Mouse (Mus musculus) kidney, embryonic 14.5 days (tissue): ENCODE data around the gene Stk17b. TPM values are rescaled to one million over a fixed set of nuclear protein-coding genes. Genes with fewer than 3 reads are reported as not detected.
"Not testable (repeated sequence)": the region's sequence is repeated elsewhere in the genome, so short reads cannot be mapped to it uniquely, and the experiment has no call there.

Source experiments
- ATAC-seq: fragments of 200-750 bp; cut with Nextera tagmentation; 2 replicates; pipeline ENCODE4 v1.8.0; 2017; ENCODE audit warnings: moderate number of reproducible peaks, mild to moderate bottlenecking, moderate TSS enrichment, moderate library complexity; ENCODE audit not compliant: low FRiP score, low TSS enrichment
- H3K27ac ChIP-seq: fragments of 300-500 bp; sonication (generic); 2 replicates; pipeline ENCODE4 v1.5.1; 2014; ENCODE audit warnings: low read depth, mild to moderate bottlenecking, low read length, moderate library complexity, mixed read lengths
- H3K27me3 ChIP-seq: fragments of 300-500 bp; sonication (generic); 2 replicates; pipeline ENCODE4 v1.6.1; 2014; ENCODE audit warnings: mild to moderate bottlenecking, low read length; ENCODE audit not compliant: control insufficient read depth, insufficient read depth
- H3K36me3 ChIP-seq: fragments of 300-500 bp; sonication (generic); 2 replicates; pipeline ENCODE4 v1.6.1; 2014; ENCODE audit warnings: low read length, mixed read lengths; ENCODE audit not compliant: control insufficient read depth, insufficient read depth
- H3K4me1 ChIP-seq: fragments of 300-500 bp; sonication (generic); 2 replicates; pipeline ENCODE4 v1.6.1; 2014; ENCODE audit warnings: low read length, mixed read lengths; ENCODE audit not compliant: control insufficient read depth, insufficient read depth
- H3K4me2 ChIP-seq: fragments of 300-500 bp; sonication (generic); replicated peaks from 2 replicates; pipeline ENCODE4 v1.6.1; 2014; ENCODE audit warnings: low read depth, mild to moderate bottlenecking, low read length
- H3K4me3 ChIP-seq: fragments of 300-500 bp; sonication (generic); 2 replicates; pipeline ENCODE4 v1.5.1; 2014; ENCODE audit warnings: mild to moderate bottlenecking, low read length
- H3K9ac ChIP-seq: fragments of 300-500 bp; sonication (generic); 2 replicates; pipeline ENCODE4 v1.6.1; 2014; ENCODE audit warnings: low read depth, mild to moderate bottlenecking, low read length, moderate library complexity
- H3K9me3 ChIP-seq: fragments of 300-500 bp; sonication (generic); 2 replicates; pipeline ENCODE4 v1.6.1; 2016; ENCODE audit warnings: low read length; ENCODE audit not compliant: control insufficient read depth
- WGBS: fragments of 180-500 bp; shearing (Covaris S2); extraction: QIAGEN DNeasy Blood & Tissue Kit; methylation state at CpG from one replicate; pipeline ENCODE4 v1.1.7; 2014; 5-methylcytosine and 5-hydroxymethylcytosine counted together
- polyA plus RNA-seq: library from polyadenylated mRNA; unstranded; fragments of >200 nt; fragmentation: Nextera tagmentation; extraction: Ambion mirVana; gene quantifications from 2 replicates; pipeline ENCODE4 v1.2.1, GENCODE M21; 2014

The Stk17b gene
- polyA plus RNA-seq, 1 experiment from 2014 or later: 13.1 TPM

GRCm38 (mm10) chr1:53720601-53721351, 64.2 kb downstream of the Stk17b start:
- Histone ChIP-seq H3K27me3 (no peaks in the 10 kb centered on the region), H3K4me2 (no peak overlapping the region), H3K4me1 (no peaks in the 10 kb centered on the region), H3K27ac (no peak overlapping the region), H3K9ac (no peak overlapping the region), H3K36me3 (no peaks in the 10 kb centered on the region), H3K9me3 (no peaks in the 10 kb centered on the region), H3K4me3 (no peak overlapping the region)
- 37% methylated on average over 5 of the region's 5 CpGs for WGBS
- ATAC-seq: no peak; the same call in 1 of the 2 replicates

- Histone ChIP-seq H3K4me3 (no peak overlapping the region), H3K9ac (no peak overlapping the region), H3K36me3 (no peaks in the 10 kb centered on the region), H3K27me3 (no peaks in the 10 kb centered on the region), H3K27ac (no peak overlapping the region), H3K4me2 (no peak overlapping the region), H3K4me1 (no peaks in the 10 kb centered on the region), H3K9me3 (no peaks in the 10 kb centered on the region)
- WGBS: 81% methylated on average over 1 of the region's 1 CpGs
- no peak for ATAC-seq
Measured at GRCm38 (mm10) chr1:53715966-53716515, 69.0 kb downstream of the Stk17b start.

GRCm38 (mm10) chr1:53715446-53715845, 69.6 kb downstream of the Stk17b start:
- WGBS: 2% methylated on average over 4 of the region's 4 CpGs
- Histone ChIP-seq H3K27me3 (no peaks in the 10 kb centered on the region), H3K4me1 (no peaks in the 10 kb centered on the region), H3K9ac (no peak overlapping the region), H3K27ac (no peak overlapping the region), H3K4me3 (no peak overlapping the region), H3K36me3 (no peaks in the 10 kb centered on the region), H3K9me3 (no peaks in the 10 kb centered on the region), H3K4me2 (no peak overlapping the region)
- ATAC-seq: no peak

- not testable (repeated sequence) for H3K9me3 ChIP-seq, H3K4me1 ChIP-seq, H3K9ac ChIP-seq, ATAC-seq, H3K27ac ChIP-seq, H3K36me3 ChIP-seq, H3K27me3 ChIP-seq, H3K4me2 ChIP-seq, H3K4me3 ChIP-seq
- WGBS: 63% methylated on average over 2 of the region's 3 CpGs
Measured at GRCm38 (mm10) chr1:53713383-53713782, 71.6 kb downstream of the Stk17b start.

GRCm38 (mm10) chr1:53711069-53711468, 74.0 kb downstream of the Stk17b start:
- no peaks in the 10 kb centered on the region for H3K27me3 ChIP-seq

GRCm38 (mm10) chr1:53709602-53710001, 75.4 kb downstream of the Stk17b start:
- not testable (repeated sequence) for H3K27ac ChIP-seq, H3K4me3 ChIP-seq, H3K9me3 ChIP-seq, ATAC-seq, H3K4me1 ChIP-seq, H3K27me3 ChIP-seq, H3K4me2 ChIP-seq, H3K9ac ChIP-seq, H3K36me3 ChIP-seq
- 86% methylated on average over 5 of the region's 5 CpGs for WGBS

More at GRCm38 (mm10) chr1:53711069-53711468, 74.0 kb downstream of the Stk17b start:
- WGBS: 93% methylated on average over 9 of the region's 9 CpGs
- Histone ChIP-seq H3K9ac (no peak overlapping the region), H3K27ac (no peak overlapping the region), H3K9me3 (no peaks in the 10 kb centered on the region), H3K36me3 (no peaks in the 10 kb centered on the region), H3K4me2 (no peak overlapping the region), H3K4me1 (no peaks in the 10 kb centered on the region), H3K4me3 (no peak overlapping the region)
- ATAC-seq: no peak

- peak; percentile 89 for ATAC-seq
- Histone ChIP-seq H3K27ac (no peak within 1 kb of the TSS), H3K4me1 (no peaks in the 10 kb centered on the region), H3K9ac (peak within 1 kb of the TSS; percentile 25; the same call in 1 of the 2 replicates), H3K27me3 (no peaks in the 10 kb centered on the region), H3K4me2 (peak within 1 kb of the TSS; percentile 64), H3K36me3 (no peaks in the 10 kb centered on the region), H3K9me3 (no peaks in the 10 kb centered on the region), H3K4me3 (peak within 1 kb of the TSS; percentile 43)
- 14% methylated on average over 42 of the region's 42 CpGs for WGBS
Measured at GRCm38 (mm10) chr1:53706431-53707361, 78.3 kb downstream of the Stk17b start, which contains the start of gene Dnah7a. TSS of gene Dnah7a (minus strand) at chr1:53706784.
